Mouse (Mus musculus) stomach, postnatal 0 days (tissue): Measurements from ENCODE around the gene Gm5431.

Experiments used
- CTCF ChIP-seq: IDR thresholded peaks from 2 replicates; pipeline ENCODE4 v1.5.1; 2016; ENCODE audit warnings: antibody characterized with exemption, low read depth, mild to moderate bottlenecking, moderate library complexity
- EP300 ChIP-seq: optimal IDR thresholded peaks from 2 replicates; pipeline ENCODE3; 2016; ENCODE audit warnings: antibody characterized with exemption

DNA sequence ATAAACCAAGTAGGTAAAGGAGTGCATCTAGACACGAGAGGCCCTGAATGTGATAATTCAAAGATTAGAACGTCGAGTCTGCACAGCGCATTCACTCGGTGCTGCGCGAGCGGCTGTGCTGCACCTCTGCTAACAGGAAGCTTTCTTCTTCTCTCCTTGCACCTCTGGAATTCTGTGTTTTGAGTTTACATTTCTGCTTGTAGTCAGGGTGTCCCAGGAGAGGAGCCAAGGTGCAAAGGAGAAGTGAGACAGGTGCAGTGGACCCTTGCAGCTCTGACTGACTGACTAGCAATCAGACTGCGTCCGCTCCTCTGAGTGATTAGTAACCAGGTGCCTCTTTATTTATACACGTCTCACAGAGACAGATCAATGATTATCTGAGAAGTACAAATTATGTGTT lies 58.8 kb downstream of the Gm5431 start:
- TF ChIP-seq CTCF (no peak), EP300 (no peak)
